In genomic region chr2:59266428-59266827, GRCm38 (mm10) we compare ENCODE assay signal across 22 mouse cellular contexts.
A peak's percentile ranks its signal among the peaks of the same experiment; 100 is the strongest.
DNase-seq lines count a peak whose midpoint lies in the region; ATAC-seq lines count a peak whose summit lies in the region.
"Had no signal": no experiment of that assay in that cellular context is flagged by ENCODE, and none has a peak within 500 bp of the region (broad histone marks: within the 10 kb centered on the region; RNA-seq: fewer than 3 reads in every experiment).

No protein-coding gene starts in this region.

- intact Hi-C loops in heart, postnatal 25 days (cut with DNase I) = no loop called here

- peak overlapping the region; percentile 51; the same call in 1 of the 2 replicates for H3K27ac ChIP-seq in heart, embryonic 12.5 days (ENCODE audit: poor library complexity, severe bottlenecking)
- H3K27ac ChIP-seq in heart, embryonic 16.5 days (ENCODE audit: low read length) = peak overlapping the region; percentile 26
- H3K27ac ChIP-seq in limb, embryonic 12.5 days = no peak overlapping the region
- H3K27ac ChIP-seq: forebrain, embryonic 15.5 days; hindbrain, embryonic 12.5 days had no signal

- peak overlapping the region; percentile 34 for H3K4me2 ChIP-seq in heart, embryonic 12.5 days
- H3K4me2 ChIP-seq in heart, embryonic 16.5 days (ENCODE audit: low read depth, low read length) = 0 out of 2 replicates have a peak overlapping the region, but pooled peaks have one; percentile 33
- H3K4me2 ChIP-seq in limb, embryonic 12.5 days = 0 out of 2 replicates have a peak overlapping the region, but pooled peaks have one; percentile 10
- H3K4me2 ChIP-seq: forebrain, embryonic 15.5 days; hindbrain, embryonic 12.5 days had no signal

- no peaks in the 10 kb centered on the region for H3K9me3 ChIP-seq in heart, embryonic 12.5 days (replicated peaks)
- H3K9me3 ChIP-seq in heart, embryonic 16.5 days (replicated peaks; ENCODE audit: control insufficient read depth, low read length) = no peaks in the 10 kb centered on the region
- H3K9me3 ChIP-seq in limb, embryonic 12.5 days = no peaks in the 10 kb centered on the region
- H3K9me3 ChIP-seq: forebrain, embryonic 15.5 days; G1E; hindbrain, embryonic 12.5 days had no signal

- H3K9ac ChIP-seq in heart, embryonic 12.5 days = no peak overlapping the region
- H3K9ac ChIP-seq in heart, embryonic 16.5 days (ENCODE audit: low read length) = no peak overlapping the region
- no peak overlapping the region for H3K9ac ChIP-seq in limb, embryonic 12.5 days (replicated peaks)
- H3K9ac ChIP-seq: forebrain, embryonic 15.5 days; hindbrain, embryonic 12.5 days had no signal

- 55% methylated on average over 14 of the region's 14 CpGs for WGBS in heart, embryonic 12.5 days
- 44% methylated on average over 14 of the region's 14 CpGs for WGBS in heart, embryonic 16.5 days
- 57% methylated on average over 14 of the region's 14 CpGs for WGBS in limb, embryonic 12.5 days

- peaks cover 7% of the 10 kb centered on the region; the same call in 1 of the 2 replicates for H3K36me3 ChIP-seq in heart, embryonic 12.5 days
- 0 out of 2 replicates have a peak, but pooled peaks cover 2% of the 10 kb centered on the region for H3K36me3 ChIP-seq in heart, embryonic 16.5 days (ENCODE audit: control insufficient read depth, insufficient read depth)
- H3K36me3 ChIP-seq in limb, embryonic 12.5 days = 0 out of 2 replicates have a peak, but pooled peaks cover 4% of the 10 kb centered on the region
- H3K36me3 ChIP-seq: hindbrain, embryonic 12.5 days had no signal

- peaks cover 36% of the 10 kb centered on the region for H3K4me1 ChIP-seq in heart, embryonic 12.5 days (replicated peaks)
- H3K4me1 ChIP-seq in heart, embryonic 16.5 days (ENCODE audit: control insufficient read depth, insufficient read depth, low read length) = peaks cover 24% of the 10 kb centered on the region
- H3K4me1 ChIP-seq in limb, embryonic 12.5 days (replicated peaks) = 0 out of 2 replicates have a peak, but pooled peaks cover 5% of the 10 kb centered on the region
- H3K4me1 ChIP-seq: forebrain, embryonic 15.5 days; hindbrain, embryonic 12.5 days had no signal

- no peak for DNase-seq in heart, adult 8-10 months (ENCODE audit: low spot score)
- DNase-seq in heart, postnatal 25 days (ENCODE audit: low spot score) = no peak
- peak; percentile 68 for DNase-seq in forelimb bud, embryonic 11.5 days (ENCODE audit: low read depth, low spot score)
- DNase-seq in right cerebral cortex, postnatal 14 days = no peak
- DNase-seq in retina, embryonic 14.5 days (ENCODE audit: low spot score) = no peak
- DNase-seq: adrenal gland, postnatal 10 days; B cell, adult 2 months; cerebellum, adult 11 months; cerebellum, adult 9-10 months; cerebellum, postnatal 36 days; gastrocnemius, postnatal 10 days; heart, adult 18-20 months; heart, postnatal 36 days; kidney, adult 11 months had no signal

- H3K27me3 ChIP-seq in heart, embryonic 12.5 days (replicated peaks) = no peaks in the 10 kb centered on the region
- H3K27me3 ChIP-seq in heart, embryonic 16.5 days (ENCODE audit: control insufficient read depth, insufficient read depth, low read length) = no peaks in the 10 kb centered on the region
- no peaks in the 10 kb centered on the region for H3K27me3 ChIP-seq in limb, embryonic 12.5 days
- H3K27me3 ChIP-seq: forebrain, embryonic 15.5 days; hindbrain, embryonic 12.5 days had no signal

- ATAC-seq in heart, embryonic 12.5 days (ENCODE audit: insufficient number of reproducible peaks, low FRiP score) = no peak
- ATAC-seq in heart, embryonic 16.5 days (replicated peaks; ENCODE audit: extremely low read depth, insufficient read depth, low FRiP score) = peak; percentile 15; the same call in 1 of the 2 replicates
- ATAC-seq in limb, embryonic 12.5 days (ENCODE audit: insufficient number of reproducible peaks, insufficient read depth, low FRiP score, low TSS enrichment, low read depth) = no peak
- ATAC-seq: CD4-positive, CD25-positive, alpha-beta regulatory T cell, adult 4 months; forebrain, embryonic 15.5 days; hindbrain, embryonic 16.5 days had no signal

- no peak overlapping the region for H3K4me3 ChIP-seq in heart, embryonic 12.5 days
- H3K4me3 ChIP-seq in heart, embryonic 16.5 days (ENCODE audit: low read length) = no peak overlapping the region
- no peak overlapping the region for H3K4me3 ChIP-seq in limb, embryonic 12.5 days (replicated peaks)
- H3K4me3 ChIP-seq: forebrain, embryonic 15.5 days; hindbrain, embryonic 12.5 days had no signal
